Mouse (Mus musculus) heart, embryonic 16.5 days (tissue): ENCODE measurements around the gene Wdr83os. TPM values are rescaled to one million over a fixed set of nuclear protein-coding genes. Genes with fewer than 3 reads are reported as not detected.
"Not testable (repeated sequence)": the region's sequence is repeated elsewhere in the genome, so short reads cannot be mapped to it uniquely, and the experiment has no call there.

ENCODE experiments used
- ATAC-seq: fragments of 200-750 bp; cut with Nextera tagmentation; replicated peaks from 2 replicates; pipeline ENCODE4 v1.8.0; 2017; ENCODE audit warnings: moderate number of reproducible peaks; ENCODE audit not compliant: insufficient read depth, low FRiP score; ENCODE audit errors: extremely low read depth
- H3K27ac ChIP-seq: fragments of 300-500 bp; sonication (generic); 2 replicates; pipeline ENCODE4 v1.5.1; 2014; ENCODE audit warnings: mild to moderate bottlenecking, low read length, control low read depth, moderate library complexity
- H3K27me3 ChIP-seq: fragments of 300-500 bp; sonication (generic); 2 replicates; pipeline ENCODE4 v1.6.1; 2014; ENCODE audit warnings: low read length, mixed read lengths; ENCODE audit not compliant: control insufficient read depth, insufficient read depth
- H3K36me3 ChIP-seq: fragments of 300-500 bp; sonication (generic); 2 replicates; pipeline ENCODE4 v1.6.1; 2014; ENCODE audit not compliant: control insufficient read depth, insufficient read depth
- H3K4me1 ChIP-seq: fragments of 300-500 bp; sonication (generic); 2 replicates; pipeline ENCODE4 v1.6.1; 2014; ENCODE audit warnings: low read length, mixed read lengths; ENCODE audit not compliant: control insufficient read depth, insufficient read depth
- H3K4me2 ChIP-seq: fragments of 300-500 bp; sonication (generic); 2 replicates; pipeline ENCODE4 v1.6.1; 2014; ENCODE audit warnings: low read depth, mild to moderate bottlenecking, control low read depth, low read length
- H3K4me3 ChIP-seq: fragments of 300-500 bp; sonication (generic); 2 replicates; pipeline ENCODE4 v1.5.1; 2014; ENCODE audit warnings: mild to moderate bottlenecking, control low read depth, low read length
- H3K9ac ChIP-seq: fragments of 300-500 bp; sonication (generic); 2 replicates; pipeline ENCODE4 v1.6.1; 2014; ENCODE audit warnings: low read length, control low read depth
- H3K9me3 ChIP-seq: fragments of 300-500 bp; sonication (generic); replicated peaks from 2 replicates; pipeline ENCODE4 v1.6.1; 2016; ENCODE audit warnings: low read length; ENCODE audit not compliant: control insufficient read depth
- WGBS: fragments of 180-500 bp; shearing (Covaris S2); extraction: QIAGEN DNeasy Blood & Tissue Kit; methylation state at CpG from one replicate; pipeline ENCODE4 v1.1.7; 2014; 5-methylcytosine and 5-hydroxymethylcytosine counted together
- polyA plus RNA-seq: library from polyadenylated mRNA; unstranded; fragments of >200 nt; fragmentation: Nextera tagmentation; extraction: Ambion mirVana; gene quantifications from 2 replicates; pipeline ENCODE4 v1.2.1, GENCODE M21; 2015

The Wdr83os gene
- polyA plus RNA-seq, 1 experiment from 2014 or later = 115 TPM

GRCm38 (mm10) chr8:85095566-85095965, 15.0 kb downstream of the Wdr83os start:
- Histone ChIP-seq H3K9ac (no peak overlapping the region), H3K4me3 (no peak overlapping the region), H3K4me1 (no peaks in the 10 kb centered on the region), H3K27ac (no peak overlapping the region), H3K36me3 (peaks cover 29% of the 10 kb centered on the region), H3K27me3 (no peaks in the 10 kb centered on the region), H3K9me3 (no peaks in the 10 kb centered on the region), H3K4me2 (no peak overlapping the region)
- WGBS = 86% methylated on average over 7 of the region's 7 CpGs
- no peak for ATAC-seq

- H3K4me3 ChIP-seq = no peak overlapping the region
- no peaks in the 10 kb centered on the region for H3K27me3 ChIP-seq
- H3K27ac ChIP-seq = no peak overlapping the region
- H3K9me3 ChIP-seq = no peaks in the 10 kb centered on the region
- no peak for ATAC-seq
- no peak overlapping the region for H3K4me2 ChIP-seq
- WGBS = 86% methylated on average over 16 of the region's 16 CpGs
- H3K4me1 ChIP-seq = no peaks in the 10 kb centered on the region
- H3K36me3 ChIP-seq = peaks cover 26% of the 10 kb centered on the region
- no peak overlapping the region for H3K9ac ChIP-seq
Measured at GRCm38 (mm10) chr8:85096196-85096595, 15.7 kb downstream of the Wdr83os start.

GRCm38 (mm10) chr8:85096850-85097249, 16.3 kb downstream of the Wdr83os start:
- Histone ChIP-seq H3K27ac (no peak overlapping the region), H3K9ac (no peak overlapping the region), H3K27me3 (no peaks in the 10 kb centered on the region), H3K4me3 (no peak overlapping the region), H3K4me1 (no peaks in the 10 kb centered on the region), H3K9me3 (peaks cover 3% of the 10 kb centered on the region), H3K36me3 (peaks cover 26% of the 10 kb centered on the region), H3K4me2 (no peak overlapping the region)
- WGBS = 80% methylated on average over 4 of the region's 4 CpGs
- ATAC-seq = peak; percentile 23; the same call in 1 of the 2 replicates

- Histone ChIP-seq H3K9me3 (peaks cover 4% of the 10 kb centered on the region), H3K9ac (no peak overlapping the region), H3K4me2 (no peak overlapping the region), H3K4me1 (no peaks in the 10 kb centered on the region), H3K4me3 (no peak overlapping the region), H3K36me3 (peaks cover 26% of the 10 kb centered on the region), H3K27me3 (no peaks in the 10 kb centered on the region), H3K27ac (no peak overlapping the region)
- 78% methylated on average over 4 of the region's 4 CpGs for WGBS
- no peak for ATAC-seq
Measured at GRCm38 (mm10) chr8:85100076-85100665, 19.6 kb downstream of the Wdr83os start.

- Histone ChIP-seq H3K9me3 (0 out of 2 replicates have a peak, but pooled peaks cover 4% of the 10 kb centered on the region), H3K4me3 (no peak overlapping the region), H3K36me3 (peaks cover 34% of the 10 kb centered on the region), H3K9ac (no peak overlapping the region), H3K27ac (no peak overlapping the region), H3K4me2 (no peak overlapping the region), H3K27me3 (no peaks in the 10 kb centered on the region), H3K4me1 (no peaks in the 10 kb centered on the region)
- 88% methylated on average over 10 of the region's 10 CpGs for WGBS
- ATAC-seq = no peak
Measured at GRCm38 (mm10) chr8:85113241-85113640, 32.7 kb downstream of the Wdr83os start.

- 0 out of 2 replicates have a peak, but pooled peaks cover 2% of the 10 kb centered on the region for H3K9me3 ChIP-seq
- WGBS = 74% methylated on average over 4 of the region's 4 CpGs
- no peaks in the 10 kb centered on the region; the same call in 1 of the 2 replicates for H3K4me1 ChIP-seq
- H3K36me3 ChIP-seq = peaks cover 18% of the 10 kb centered on the region
- H3K9ac ChIP-seq = no peak overlapping the region
- no peak overlapping the region for H3K4me3 ChIP-seq
- no peak overlapping the region for H3K4me2 ChIP-seq
- ATAC-seq = no peak
- H3K27ac ChIP-seq = no peak overlapping the region
- no peaks in the 10 kb centered on the region for H3K27me3 ChIP-seq
Measured at GRCm38 (mm10) chr8:85115501-85115900, 35.0 kb downstream of the Wdr83os start.

GRCm38 (mm10) chr8:85116984-85117383, 36.4 kb downstream of the Wdr83os start:
- Histone ChIP-seq H3K9me3 (no peaks in the 10 kb centered on the region), H3K27me3 (no peaks in the 10 kb centered on the region), H3K4me1 (no peaks in the 10 kb centered on the region; the same call in 1 of the 2 replicates), H3K9ac (no peak overlapping the region), H3K36me3 (peaks cover 4% of the 10 kb centered on the region; the same call in 1 of the 2 replicates), H3K4me3 (no peak overlapping the region), H3K4me2 (no peak overlapping the region), H3K27ac (no peak overlapping the region)
- WGBS = 80% methylated on average over 7 of the region's 7 CpGs
- no peak for ATAC-seq

GRCm38 (mm10) chr8:85119052-85119981, 38.8 kb downstream of the Wdr83os start:
- WGBS = 7% methylated on average over 37 of the region's 37 CpGs
- Histone ChIP-seq H3K4me1 (no peaks in the 10 kb centered on the region; the same call in 1 of the 2 replicates), H3K4me2 (peak overlapping the region; percentile 80), H3K27me3 (no peaks in the 10 kb centered on the region), H3K4me3 (peak overlapping the region; percentile 77), H3K9ac (peak overlapping the region; percentile 81), H3K36me3 (no peaks in the 10 kb centered on the region), H3K27ac (peak overlapping the region; percentile 52), H3K9me3 (no peaks in the 10 kb centered on the region)
- peak; percentile 73 for ATAC-seq

- H3K9ac ChIP-seq, H3K9me3 ChIP-seq, H3K27ac ChIP-seq, H3K4me1 ChIP-seq, ATAC-seq, H3K36me3 ChIP-seq, H3K4me3 ChIP-seq, H3K4me2 ChIP-seq, H3K27me3 ChIP-seq: not testable (repeated sequence)
- WGBS = 78% methylated on average over 5 of the region's 5 CpGs
Measured at GRCm38 (mm10) chr8:85120251-85120650, 39.7 kb downstream of the Wdr83os start.
